ENCODE assay signal across 9 mouse cellular contexts in the genomic region with DNA sequence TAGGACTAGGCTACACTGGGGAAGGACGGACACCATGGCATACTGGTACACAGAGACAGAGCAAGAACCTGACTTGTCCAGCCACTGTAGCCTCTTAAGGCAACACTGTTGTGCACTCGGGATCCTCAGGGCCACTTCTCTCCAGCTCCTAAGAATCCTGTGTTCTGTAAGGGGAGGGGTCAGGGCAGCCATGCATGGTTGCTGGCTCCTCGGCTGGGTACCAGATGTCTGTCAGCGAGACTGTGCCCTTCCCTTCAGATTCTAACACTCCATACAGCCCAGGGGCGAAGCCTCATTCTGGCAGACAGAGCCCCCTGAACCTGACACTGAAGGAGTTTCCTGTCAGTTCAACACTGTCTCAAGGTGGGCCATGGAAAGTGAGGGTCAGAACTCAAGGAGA.
DNase-seq lines count a peak whose midpoint lies in the region; ATAC-seq and TF ChIP-seq lines count a peak whose summit lies in the region.
"Had no signal": no experiment of that assay in that cellular context is flagged by ENCODE, and none has a peak within 500 bp of the region (broad histone marks: within the 10 kb centered on the region; RNA-seq: fewer than 3 reads in every experiment).

No protein-coding gene starts in this region.

- DNase-seq in kidney, postnatal 25 days = no peak
- no peak for DNase-seq in hindbrain, embryonic 14.5 days (ENCODE audit: low spot score)
- no peak for DNase-seq in thymus, postnatal 4 days
- no peak for DNase-seq in yolk sac, embryonic 10.5 days (ENCODE audit: low spot score)
- DNase-seq: liver, embryonic 13.5 days had no signal

- peaks cover 70% of the 10 kb centered on the region for H3K4me1 ChIP-seq in kidney, embryonic 16.5 days (ENCODE audit: insufficient read depth, low read length)
- peaks cover 42% of the 10 kb centered on the region for H3K4me1 ChIP-seq in embryonic fibroblast, embryonic 13.5 days (ENCODE audit: control insufficient read depth, insufficient read depth, low read length)
- peaks cover 29% of the 10 kb centered on the region for H3K4me1 ChIP-seq in hindbrain, embryonic 14.5 days (replicated peaks; ENCODE audit: control insufficient read depth, insufficient read depth, low read length)
- H3K4me1 ChIP-seq in neural tube, embryonic 13.5 days (replicated peaks) = peaks cover 79% of the 10 kb centered on the region

- H3K9me3 ChIP-seq in kidney, embryonic 16.5 days (ENCODE audit: low read length) = no peaks in the 10 kb centered on the region
- H3K9me3 ChIP-seq in hindbrain, embryonic 14.5 days (ENCODE audit: control insufficient read depth, low read length) = no peaks in the 10 kb centered on the region
- H3K9me3 ChIP-seq in neural tube, embryonic 13.5 days = no peaks in the 10 kb centered on the region
- H3K9me3 ChIP-seq: heart, embryonic 12.5 days; liver, embryonic 13.5 days had no signal

- H3K9ac ChIP-seq in kidney, embryonic 16.5 days (replicated peaks; ENCODE audit: low read length) = no peak overlapping the region
- no peak overlapping the region for H3K9ac ChIP-seq in hindbrain, embryonic 14.5 days
- H3K9ac ChIP-seq in neural tube, embryonic 13.5 days = peak overlapping the region; percentile 66
- H3K9ac ChIP-seq: liver, embryonic 13.5 days had no signal

- H3K27ac ChIP-seq in kidney, embryonic 16.5 days (ENCODE audit: low read length) = peak overlapping the region; percentile 19; the same call in 1 of the 2 replicates
- peak overlapping the region; percentile 91 for H3K27ac ChIP-seq in embryonic fibroblast, embryonic 13.5 days (ENCODE audit: insufficient read depth, low read length)
- H3K27ac ChIP-seq in hindbrain, embryonic 14.5 days = peak overlapping the region; percentile 76
- peak overlapping the region; percentile 96 for H3K27ac ChIP-seq in neural tube, embryonic 13.5 days (replicated peaks)
- H3K27ac ChIP-seq: liver, embryonic 13.5 days had no signal

- no peak for TF ChIP-seq CTCF in embryonic fibroblast, embryonic 13.5 days (IDR thresholded peaks at IDR 0.05; ENCODE audit: borderline replicate concordance, insufficient read depth, low read length)

- H3K4me2 ChIP-seq in kidney, embryonic 16.5 days (replicated peaks; ENCODE audit: low read depth, low read length) = no peak overlapping the region
- no peak overlapping the region for H3K4me2 ChIP-seq in hindbrain, embryonic 14.5 days (replicated peaks)
- peak overlapping the region; percentile 26; the same call in 1 of the 2 replicates for H3K4me2 ChIP-seq in neural tube, embryonic 13.5 days
- H3K4me2 ChIP-seq: heart, embryonic 12.5 days; liver, embryonic 13.5 days had no signal

- peak; percentile 3; the same call in 1 of the 2 replicates for ATAC-seq in kidney, embryonic 16.5 days (ENCODE audit: low FRiP score, low TSS enrichment)
- no peak for ATAC-seq in hindbrain, embryonic 14.5 days (ENCODE audit: low FRiP score)
- ATAC-seq in neural tube, embryonic 13.5 days (ENCODE audit: low read depth) = no peak

- WGBS in kidney, embryonic 16.5 days = 41% methylated on average over 5 of the region's 5 CpGs
- WGBS in hindbrain, embryonic 14.5 days = 52% methylated on average over 5 of the region's 5 CpGs
- WGBS in neural tube, embryonic 13.5 days = 38% methylated on average over 5 of the region's 5 CpGs

- peaks cover 33% of the 10 kb centered on the region for H3K36me3 ChIP-seq in kidney, embryonic 16.5 days (ENCODE audit: insufficient read depth, low read length)
- H3K36me3 ChIP-seq in hindbrain, embryonic 14.5 days (replicated peaks; ENCODE audit: control insufficient read depth, insufficient read depth) = peaks cover 25% of the 10 kb centered on the region; the same call in 1 of the 2 replicates
- peaks cover 57% of the 10 kb centered on the region for H3K36me3 ChIP-seq in neural tube, embryonic 13.5 days

- H3K4me3 ChIP-seq in kidney, embryonic 16.5 days (ENCODE audit: low read length) = no peak overlapping the region
- H3K4me3 ChIP-seq in embryonic fibroblast, embryonic 13.5 days (ENCODE audit: insufficient read depth, low read length) = no peak overlapping the region
- H3K4me3 ChIP-seq in hindbrain, embryonic 14.5 days (replicated peaks; ENCODE audit: low read length) = no peak overlapping the region
- H3K4me3 ChIP-seq in neural tube, embryonic 13.5 days = no peak overlapping the region
- H3K4me3 ChIP-seq: heart, embryonic 12.5 days; liver, embryonic 13.5 days had no signal

- H3K27me3 ChIP-seq in kidney, embryonic 16.5 days (ENCODE audit: insufficient read depth, low read length) = no peaks in the 10 kb centered on the region
- H3K27me3 ChIP-seq in hindbrain, embryonic 14.5 days (ENCODE audit: control insufficient read depth, insufficient read depth, low read length) = no peaks in the 10 kb centered on the region
- H3K27me3 ChIP-seq in neural tube, embryonic 13.5 days = no peaks in the 10 kb centered on the region
- H3K27me3 ChIP-seq: heart, embryonic 12.5 days; liver, embryonic 13.5 days had no signal

- no peak for TF ChIP-seq POLR2A in embryonic fibroblast, embryonic 13.5 days (IDR thresholded peaks at IDR 0.05; ENCODE audit: low read depth, low read length)

Comparison
In these comparisons a context has a peak if more than half of its experiments do, and no peak if none do; other contexts are left out.
1. H3K27ac ChIP-seq: peak in every context shown above with its lines; median percentile 96 in neural tube, embryonic 13.5 days; 91 in embryonic fibroblast, embryonic 13.5 days; 76 in hindbrain, embryonic 14.5 days; 19 in kidney, embryonic 16.5 days.